Mouse (Mus musculus) spleen, adult 2 months (tissue): Measurements from ENCODE around the gene Igsf9b. TPM values are rescaled to one million over a fixed set of nuclear protein-coding genes. Genes with fewer than 3 reads are reported as not detected.

ENCODE experiments used
- DNase-seq, 2 experiments: peaks; one replicate each; pipeline versions ENCODE4 v3.0.0 to v3.0.0-alpha.2; 2012 to 2021; ENCODE audit warnings: low spot score in 2 of 2, low read depth in 1 of 2
- H3K27ac ChIP-seq: fragments of 200-500 bp; 2 replicates; pipeline ENCODE4 v1.5.1; 2012; ENCODE audit warnings: low read length, inconsistent platforms; ENCODE audit not compliant: insufficient read depth
- H3K27me3 ChIP-seq: fragments of 200-500 bp; 2 replicates; pipeline ENCODE4 v1.6.1; 2012; ENCODE audit warnings: mild to moderate bottlenecking, moderate library complexity, low read length, inconsistent platforms; ENCODE audit not compliant: control insufficient read depth, insufficient read depth
- H3K36me3 ChIP-seq: fragments of 200-500 bp; 2 replicates; pipeline ENCODE4 v1.6.1; 2012; ENCODE audit warnings: mild to moderate bottlenecking, low read length, inconsistent platforms; ENCODE audit not compliant: control insufficient read depth, insufficient read depth
- H3K4me1 ChIP-seq: fragments of 200-500 bp; 2 replicates; pipeline ENCODE4 v1.6.1; 2011; ENCODE audit warnings: inconsistent platforms; ENCODE audit not compliant: control insufficient read depth, insufficient read depth, insufficient read length
- H3K4me3 ChIP-seq: fragments of 200-500 bp; 2 replicates; pipeline ENCODE4 v1.5.1; 2011; ENCODE audit warnings: mild to moderate bottlenecking, inconsistent platforms; ENCODE audit not compliant: insufficient read depth, insufficient read length; ENCODE audit errors: extremely low read depth
- CTCF ChIP-seq: fragments of 200-500 bp; IDR thresholded peaks from 2 replicates; pipeline ENCODE4 v1.5.1; 2011; ENCODE audit warnings: mild to moderate bottlenecking, inconsistent platforms; ENCODE audit not compliant: insufficient read depth, insufficient read length, insufficient replicate concordance; ENCODE audit errors: extremely low read depth
- POLR2A ChIP-seq: fragments of 200-500 bp; IDR thresholded peaks from 2 replicates; pipeline ENCODE4 v1.6.1; 2011; ENCODE audit warnings: low read depth, low read length, inconsistent platforms
- WGBS: fragments of 180-500 bp; shearing (Covaris S2); methylation state at CpG from one replicate; pipeline ENCODE4 v1.1.7; 2018; 5-methylcytosine and 5-hydroxymethylcytosine counted together
- polyA plus RNA-seq: library from polyadenylated mRNA; depleted of rRNA; stranded (reverse); fragments of >200 nt; gene quantifications from 2 replicates; pipeline ENCODE4 v1.2.3, GENCODE M21; 2012

Igsf9b gene
- polyA plus RNA-seq, 1 experiment: 0.29 TPM

DNA sequence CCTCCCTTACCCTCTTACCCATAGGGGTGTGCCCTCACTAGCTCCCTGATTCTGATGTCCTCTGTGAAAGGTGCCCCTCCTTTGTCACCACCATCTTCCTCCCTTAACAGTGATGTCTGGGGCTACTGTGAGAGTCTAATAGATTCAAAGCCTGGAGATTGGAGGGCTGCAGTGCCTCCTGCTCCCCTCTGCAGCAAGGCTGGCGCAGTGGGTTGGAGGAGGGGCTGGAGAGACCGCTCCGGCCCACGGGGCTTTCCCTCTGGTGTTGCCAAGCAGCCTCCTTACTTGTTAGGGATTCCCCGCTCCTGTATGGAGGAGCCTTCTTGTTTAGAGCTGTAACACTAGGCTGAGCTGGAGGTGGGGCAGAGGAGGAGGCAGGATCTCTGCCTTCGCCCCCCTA lies 9.6 kb downstream of the Igsf9b start:
- WGBS: 50% methylated on average over 6 of the region's 6 CpGs
- Histone ChIP-seq H3K4me3 (no peak overlapping the region), H3K27me3 (no peaks in the 10 kb centered on the region), H3K36me3 (no peaks in the 10 kb centered on the region), H3K4me1 (no peaks in the 10 kb centered on the region), H3K27ac (no peak overlapping the region)
- no peak for DNase-seq
- TF ChIP-seq CTCF (no peak), POLR2A (no peak)

DNA sequence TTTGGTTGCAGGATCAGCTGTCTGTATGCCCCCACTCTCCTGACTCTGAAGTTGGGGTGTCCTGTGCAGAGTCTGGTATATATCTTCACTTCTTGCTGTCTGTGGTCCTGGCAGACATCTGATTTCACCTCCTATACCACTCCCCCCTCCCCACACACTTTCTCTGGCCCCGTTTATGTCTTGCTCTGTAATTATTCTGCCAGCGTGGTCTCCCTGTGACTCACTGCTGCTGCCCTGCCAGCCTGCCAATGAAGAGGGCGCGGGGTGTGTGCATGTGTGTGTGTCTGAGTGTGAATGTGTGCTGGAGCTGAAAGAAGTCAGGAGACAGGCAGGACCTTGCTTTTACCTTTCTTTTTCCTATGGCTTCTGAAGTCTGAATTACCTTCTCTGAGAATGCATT lies 11.0 kb downstream of the Igsf9b start:
- H3K27ac ChIP-seq: no peak overlapping the region
- 78% methylated on average over 4 of the region's 4 CpGs for WGBS
- no peak for DNase-seq
- H3K4me3 ChIP-seq: no peak overlapping the region
- no peaks in the 10 kb centered on the region for H3K27me3 ChIP-seq
- TF ChIP-seq CTCF: no peak
- TF ChIP-seq POLR2A: no peak
- H3K36me3 ChIP-seq: no peaks in the 10 kb centered on the region
- no peaks in the 10 kb centered on the region for H3K4me1 ChIP-seq

GRCm38 (mm10) chr9:27313427-27313826 lies 14.4 kb downstream of the Igsf9b start:
- H3K4me3 ChIP-seq: no peak overlapping the region
- H3K27ac ChIP-seq: no peak overlapping the region
- no peak for TF ChIP-seq POLR2A
- no peak for TF ChIP-seq CTCF
- no peak for DNase-seq
- H3K36me3 ChIP-seq: no peaks in the 10 kb centered on the region
- no peaks in the 10 kb centered on the region for H3K4me1 ChIP-seq
- no peaks in the 10 kb centered on the region for H3K27me3 ChIP-seq
- WGBS: 90% methylated on average over 5 of the region's 5 CpGs

DNA sequence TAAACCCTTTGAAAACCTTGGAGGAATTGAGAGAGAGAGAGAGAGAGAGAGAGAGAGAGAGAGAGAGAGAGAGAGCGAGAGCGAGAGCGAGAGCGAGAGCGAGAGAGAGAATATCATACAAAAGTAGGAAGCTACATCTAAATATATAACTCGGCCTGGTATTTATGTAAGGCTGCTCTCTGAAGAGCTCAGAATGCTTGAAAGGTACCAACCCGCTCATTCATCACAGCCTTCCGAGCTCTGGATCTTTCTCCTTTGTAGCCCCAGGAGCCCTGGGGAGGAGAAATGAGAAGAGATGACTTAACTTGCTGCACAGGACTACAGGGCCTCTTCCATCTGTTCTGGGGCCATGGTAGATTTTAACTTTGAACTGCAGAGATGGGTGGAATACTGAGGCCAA lies 22.3 kb downstream of the Igsf9b start:
- H3K27ac ChIP-seq: no peak overlapping the region
- 93% methylated on average over 8 of the region's 8 CpGs for WGBS

GRCm38 (mm10) chr9:27322277-27322676 lies 23.3 kb downstream of the Igsf9b start:
- H3K4me3 ChIP-seq: no peak overlapping the region
- no peaks in the 10 kb centered on the region for H3K36me3 ChIP-seq
- H3K27me3 ChIP-seq: no peaks in the 10 kb centered on the region
- DNase-seq: no peak
- no peak overlapping the region for H3K27ac ChIP-seq
- WGBS: 89% methylated on average over 7 of the region's 7 CpGs
- H3K4me1 ChIP-seq: no peaks in the 10 kb centered on the region
- no peak for TF ChIP-seq CTCF
- TF ChIP-seq POLR2A: no peak

More for the DNA sequence above, 22.3 kb downstream of the Igsf9b start:
- H3K4me3 ChIP-seq: no peak overlapping the region
- no peak for DNase-seq
- TF ChIP-seq CTCF (no peak), POLR2A (no peak)
- no peaks in the 10 kb centered on the region for H3K4me1 ChIP-seq
- no peaks in the 10 kb centered on the region for H3K36me3 ChIP-seq
- H3K27me3 ChIP-seq: no peaks in the 10 kb centered on the region

GRCm38 (mm10) chr9:27323412-27323811 lies 24.4 kb downstream of the Igsf9b start:
- 88% methylated on average over 3 of the region's 3 CpGs for WGBS
- no peak for TF ChIP-seq POLR2A
- TF ChIP-seq CTCF: no peak
- no peak for DNase-seq
- Histone ChIP-seq H3K4me3 (no peak overlapping the region), H3K4me1 (no peaks in the 10 kb centered on the region), H3K27ac (no peak overlapping the region), H3K36me3 (no peaks in the 10 kb centered on the region), H3K27me3 (no peaks in the 10 kb centered on the region)

DNA sequence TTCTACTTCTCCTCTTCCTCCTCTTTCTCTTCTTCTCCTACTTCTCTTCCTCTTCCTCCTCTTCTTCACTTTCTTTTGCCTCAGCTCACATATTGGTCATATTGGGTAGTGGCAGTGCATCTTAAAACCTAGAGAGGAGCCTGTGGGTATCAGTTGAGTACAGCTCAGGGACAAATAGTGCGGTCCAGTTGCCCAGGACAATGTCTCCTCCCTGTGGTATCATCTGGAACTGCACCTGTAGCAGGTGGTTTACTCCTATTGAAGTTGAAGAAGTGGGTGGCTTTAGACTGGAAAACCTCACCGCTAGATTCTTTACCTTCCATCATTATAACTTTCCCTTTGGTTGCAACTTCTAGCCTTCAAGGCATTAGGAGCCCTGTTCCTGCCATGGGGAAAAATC lies 26.9 kb downstream of the Igsf9b start:
- H3K27ac ChIP-seq: no peak overlapping the region

More for the DNA sequence above, 26.9 kb downstream of the Igsf9b start:
- 54% methylated on average over 2 of the region's 2 CpGs for WGBS
- Histone ChIP-seq H3K36me3 (no peaks in the 10 kb centered on the region), H3K4me3 (no peak overlapping the region), H3K27me3 (no peaks in the 10 kb centered on the region), H3K4me1 (no peaks in the 10 kb centered on the region)
- TF ChIP-seq CTCF (no peak), POLR2A (no peak)
- no peak for DNase-seq
